Comparison of ENCODE assay signal across 8 mouse cellular contexts in the genomic region with DNA sequence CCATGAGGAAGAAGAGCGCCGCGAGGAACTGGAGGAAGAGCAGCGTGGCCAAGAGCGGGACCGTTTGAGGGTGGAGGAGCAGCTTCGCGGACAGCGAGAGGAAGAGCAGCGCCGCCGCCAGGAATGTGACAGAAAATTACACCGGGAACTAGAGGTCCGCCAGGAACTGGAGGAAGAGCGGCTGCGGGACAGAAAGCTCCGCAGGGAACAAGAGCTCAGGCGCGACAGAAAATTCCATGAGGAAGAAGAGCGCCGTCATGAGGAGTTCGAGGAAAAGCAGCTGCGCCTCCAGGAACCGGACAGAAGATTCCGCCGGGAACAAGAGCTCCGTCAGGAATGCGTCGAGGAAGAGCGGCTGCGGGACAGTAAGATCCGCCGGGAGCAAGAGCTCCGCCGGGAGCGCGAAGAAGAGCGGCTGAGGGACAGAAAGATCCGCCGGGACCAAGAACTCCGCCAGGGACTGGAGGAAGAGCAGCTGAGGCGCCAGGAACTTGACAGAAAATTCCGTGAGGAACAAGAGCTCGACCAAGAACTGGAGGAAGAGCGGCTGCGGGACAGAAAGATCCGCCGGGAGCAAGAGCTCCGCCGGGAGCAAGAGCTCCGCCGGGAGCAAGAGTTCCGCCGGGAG. TPM values are rescaled to one million over a fixed set of nuclear protein-coding genes. Genes with fewer than 3 reads are reported as not detected.
DNase-seq lines count a peak whose midpoint lies in the region; ATAC-seq and TF ChIP-seq lines count a peak whose summit lies in the region.
"Had no signal": no experiment of that assay in that cellular context is flagged by ENCODE, and none has a peak within 500 bp of the region (broad histone marks: within the 10 kb centered on the region; RNA-seq: fewer than 3 reads in every experiment).

No protein-coding gene starts in this region.

- peak overlapping the region; percentile 56 for H3K4me3 ChIP-seq in forebrain, embryonic 13.5 days
- H3K4me3 ChIP-seq in intestine, postnatal 0 days (ENCODE audit: low read depth, low read length): peak overlapping the region; percentile 42
- peak overlapping the region; percentile 40 for H3K4me3 ChIP-seq in liver, embryonic 12.5 days
- peak overlapping the region; percentile 53 for H3K4me3 ChIP-seq in neural tube, embryonic 12.5 days

- peak overlapping the region; percentile 56 for H3K9ac ChIP-seq in forebrain, embryonic 13.5 days
- H3K9ac ChIP-seq in intestine, postnatal 0 days (ENCODE audit: low read depth, low read length): peak overlapping the region; percentile 45; the same call in 1 of the 2 replicates
- no peak overlapping the region for H3K9ac ChIP-seq in liver, embryonic 12.5 days
- H3K9ac ChIP-seq in neural tube, embryonic 12.5 days: peak overlapping the region; percentile 44

- no peaks in the 10 kb centered on the region for H3K9me3 ChIP-seq in forebrain, embryonic 13.5 days (replicated peaks)
- H3K9me3 ChIP-seq in intestine, postnatal 0 days (ENCODE audit: control insufficient read depth): no peaks in the 10 kb centered on the region
- H3K9me3 ChIP-seq in liver, embryonic 12.5 days (replicated peaks): no peaks in the 10 kb centered on the region
- no peaks in the 10 kb centered on the region for H3K9me3 ChIP-seq in neural tube, embryonic 12.5 days

- no peaks in the 10 kb centered on the region for H3K36me3 ChIP-seq in forebrain, embryonic 13.5 days (ENCODE audit: poor library complexity, severe bottlenecking)
- no peaks in the 10 kb centered on the region for H3K36me3 ChIP-seq in intestine, postnatal 0 days (ENCODE audit: control insufficient read depth, insufficient read depth)
- no peaks in the 10 kb centered on the region for H3K36me3 ChIP-seq in liver, embryonic 12.5 days
- H3K36me3 ChIP-seq in neural tube, embryonic 12.5 days: no peaks in the 10 kb centered on the region

- peak; percentile 54 for TF ChIP-seq CTCF in intestine, postnatal 0 days (IDR thresholded peaks at IDR 0.05; ENCODE audit: low read depth)

- peak overlapping the region; percentile 93 for H3K4me2 ChIP-seq in forebrain, embryonic 13.5 days
- peak overlapping the region; percentile 92 for H3K4me2 ChIP-seq in intestine, postnatal 0 days (replicated peaks; ENCODE audit: low read depth)
- H3K4me2 ChIP-seq in liver, embryonic 12.5 days: peak overlapping the region; percentile 70
- H3K4me2 ChIP-seq in neural tube, embryonic 12.5 days (replicated peaks): peak overlapping the region; percentile 90

- WGBS in forebrain, embryonic 13.5 days: under 1% methylated on average over 54 of the region's 54 CpGs
- under 1% methylated on average over 54 of the region's 54 CpGs for WGBS in intestine, postnatal 0 days
- under 1% methylated on average over 54 of the region's 54 CpGs for WGBS in liver, embryonic 12.5 days (ENCODE audit: insufficient replicate concordance)
- WGBS in neural tube, embryonic 12.5 days: 1% methylated on average over 54 of the region's 54 CpGs

- ATAC-seq in forebrain, embryonic 13.5 days: no peak
- no peak for ATAC-seq in intestine, postnatal 0 days
- no peak for ATAC-seq in liver, embryonic 12.5 days
- ATAC-seq in neural tube, embryonic 12.5 days (ENCODE audit: low FRiP score, low read depth): no peak

- H3K27ac ChIP-seq in forebrain, embryonic 13.5 days: no peak overlapping the region
- peak overlapping the region; percentile 84 for H3K27ac ChIP-seq in intestine, postnatal 0 days (ENCODE audit: low read depth, low read length)
- H3K27ac ChIP-seq in liver, embryonic 12.5 days: no peak overlapping the region
- no peak overlapping the region for H3K27ac ChIP-seq in neural tube, embryonic 12.5 days

- H3K27me3 ChIP-seq in forebrain, embryonic 13.5 days: peaks cover 56% of the 10 kb centered on the region
- peaks cover 22% of the 10 kb centered on the region; the same call in 1 of the 2 replicates for H3K27me3 ChIP-seq in intestine, postnatal 0 days (replicated peaks; ENCODE audit: control insufficient read depth, insufficient read depth, low read length)
- peaks cover 70% of the 10 kb centered on the region for H3K27me3 ChIP-seq in liver, embryonic 12.5 days (replicated peaks)
- peaks cover 32% of the 10 kb centered on the region for H3K27me3 ChIP-seq in neural tube, embryonic 12.5 days (replicated peaks)

- peak; percentile 64 for DNase-seq in R1 (ENCODE audit: low read depth, low spot score)
- DNase-seq in brain, adult 2 months (ENCODE audit: low read depth, low spot score): peak; percentile 78
- DNase-seq in yolk sac, embryonic 10.5 days (ENCODE audit: low spot score): peak; percentile 52

- peaks cover 25% of the 10 kb centered on the region for H3K4me1 ChIP-seq in forebrain, embryonic 13.5 days
- H3K4me1 ChIP-seq in intestine, postnatal 0 days (replicated peaks; ENCODE audit: control insufficient read depth, insufficient read depth, low read length): peaks cover 7% of the 10 kb centered on the region
- H3K4me1 ChIP-seq in liver, embryonic 12.5 days: 0 out of 2 replicates have a peak, but pooled peaks cover 5% of the 10 kb centered on the region
- H3K4me1 ChIP-seq in neural tube, embryonic 12.5 days: peaks cover 17% of the 10 kb centered on the region

RNA-seq across cellular contexts. Expression of a gene that starts 4.1 kb away (rescaled TPM):
- polyA plus RNA-seq in forebrain, embryonic 13.5 days (2015; fragmentation: Nextera tagmentation; extraction: Ambion mirVana): 0.37 and 0.53 TPM in 2 replicates
- 2.5 and 3.7 TPM in 2 replicates for polyA plus RNA-seq in intestine, postnatal 0 days (2015; fragmentation: Nextera tagmentation; extraction: Ambion mirVana)
- polyA plus RNA-seq in liver, embryonic 12.5 days (2016; fragmentation: Nextera tagmentation; extraction: Ambion mirVana): 0.11 and 0.16 TPM in 2 replicates
- polyA plus RNA-seq in neural tube, embryonic 12.5 days (2016; fragmentation: Nextera tagmentation; extraction: Ambion mirVana): 1.6 and 1.9 TPM in 2 replicates

RNA-seq across cellular contexts. Expression of a gene that starts 22.3 kb away (rescaled TPM):
- polyA plus RNA-seq in forebrain, embryonic 13.5 days (2015; fragmentation: Nextera tagmentation; extraction: Ambion mirVana): not detected in 2 replicates
- 0.12 and 0.27 TPM in 2 replicates for polyA plus RNA-seq in intestine, postnatal 0 days (2015; fragmentation: Nextera tagmentation; extraction: Ambion mirVana)
- not detected in 2 replicates for polyA plus RNA-seq in liver, embryonic 12.5 days (2016; fragmentation: Nextera tagmentation; extraction: Ambion mirVana)
- not detected in 2 replicates for polyA plus RNA-seq in neural tube, embryonic 12.5 days (2016; fragmentation: Nextera tagmentation; extraction: Ambion mirVana)
- polyA plus RNA-seq: frontal cortex, adult 2 months had no signal

RNA-seq across cellular contexts. Expression of a gene that starts 52.7 kb away (rescaled TPM):
- not detected in 2 replicates for polyA plus RNA-seq in forebrain, embryonic 13.5 days (2015; fragmentation: Nextera tagmentation; extraction: Ambion mirVana)
- polyA plus RNA-seq in intestine, postnatal 0 days (2015; fragmentation: Nextera tagmentation; extraction: Ambion mirVana): not detected in 2 replicates
- 0.05 and 0.06 TPM in 2 replicates for polyA plus RNA-seq in liver, embryonic 12.5 days (2016; fragmentation: Nextera tagmentation; extraction: Ambion mirVana)
- polyA plus RNA-seq in neural tube, embryonic 12.5 days (2016; fragmentation: Nextera tagmentation; extraction: Ambion mirVana): not detected in 2 replicates
- polyA plus RNA-seq: frontal cortex, adult 2 months had no signal
